Mouse (Mus musculus): ENCODE results near the gene Dlgap1. TPM values are rescaled to one million over a fixed set of nuclear protein-coding genes. Genes with fewer than 3 reads are reported as not detected.
"Not testable (repeated sequence)": the region's sequence is repeated elsewhere in the genome, so short reads cannot be mapped to it uniquely, and the experiment has no call there.

Gene Dlgap1
- polyA plus RNA-seq, 1 experiment from 2014 or later: 3.5 TPM

DNA sequence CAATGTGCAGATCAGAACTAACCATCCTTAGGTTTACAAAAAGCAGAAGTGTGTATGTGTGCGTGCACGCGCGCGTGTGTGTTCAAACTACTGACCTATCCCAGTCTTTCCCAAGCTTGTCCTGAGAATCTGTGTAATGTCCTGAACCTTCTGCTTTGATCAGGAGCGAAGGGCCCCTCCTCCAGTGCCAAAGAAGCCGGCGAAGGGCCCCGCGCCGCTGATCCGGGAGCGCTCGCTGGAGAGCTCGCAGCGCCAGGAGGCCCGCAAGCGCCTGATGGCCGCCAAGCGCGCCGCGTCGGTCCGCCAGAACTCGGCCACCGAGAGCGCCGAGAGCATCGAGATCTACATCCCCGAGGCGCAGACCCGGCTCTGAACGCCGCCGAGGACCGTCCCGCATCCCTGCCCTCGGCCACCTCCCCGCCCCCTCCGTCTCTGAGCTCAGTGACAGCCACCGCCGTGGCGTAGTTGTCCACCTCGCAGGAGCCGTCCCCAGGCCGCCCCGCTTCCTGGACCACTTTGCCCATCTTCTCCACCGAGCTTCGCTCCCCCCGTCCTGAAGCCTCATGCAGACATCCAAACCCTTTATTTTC lies 849.1 kb downstream of the Dlgap1 start:
- H3K36me3 ChIP-seq: no peaks in the 10 kb centered on the region
- peak overlapping the region; percentile 54 for H3K4me3 ChIP-seq (replicated peaks)
- H3K9me3 ChIP-seq: no peaks in the 10 kb centered on the region
- no peak overlapping the region for H3K27ac ChIP-seq
- H3K4me2 ChIP-seq: peak overlapping the region; percentile 91
- peaks cover 40% of the 10 kb centered on the region for H3K27me3 ChIP-seq
- H3K4me1 ChIP-seq (replicated peaks): no peaks in the 10 kb centered on the region; the same call in 1 of the 2 replicates
- no peak for ATAC-seq (ENCODE audit: insufficient number of reproducible peaks, insufficient read depth, low FRiP score, low TSS enrichment, low read depth)
- peak overlapping the region; percentile 69 for H3K9ac ChIP-seq (replicated peaks)
- 2% methylated on average over 50 of the region's 51 CpGs for WGBS

GRCm38 (mm10) chr17:70823083-70823482 lies 854.2 kb downstream of the Dlgap1 start:
- WGBS: 86% methylated on average over 8 of the region's 8 CpGs
- Histone ChIP-seq H3K27me3 (peaks cover 18% of the 10 kb centered on the region), H3K4me1 (replicated peaks) (no peaks in the 10 kb centered on the region; the same call in 1 of the 2 replicates), H3K4me3 (replicated peaks) (no peak overlapping the region), H3K27ac (no peak overlapping the region), H3K9ac (replicated peaks) (no peak overlapping the region), H3K9me3 (no peaks in the 10 kb centered on the region), H3K36me3 (no peaks in the 10 kb centered on the region), H3K4me2 (no peak overlapping the region)
- ATAC-seq (ENCODE audit: insufficient number of reproducible peaks, insufficient read depth, low FRiP score, low TSS enrichment, low read depth): no peak

DNA sequence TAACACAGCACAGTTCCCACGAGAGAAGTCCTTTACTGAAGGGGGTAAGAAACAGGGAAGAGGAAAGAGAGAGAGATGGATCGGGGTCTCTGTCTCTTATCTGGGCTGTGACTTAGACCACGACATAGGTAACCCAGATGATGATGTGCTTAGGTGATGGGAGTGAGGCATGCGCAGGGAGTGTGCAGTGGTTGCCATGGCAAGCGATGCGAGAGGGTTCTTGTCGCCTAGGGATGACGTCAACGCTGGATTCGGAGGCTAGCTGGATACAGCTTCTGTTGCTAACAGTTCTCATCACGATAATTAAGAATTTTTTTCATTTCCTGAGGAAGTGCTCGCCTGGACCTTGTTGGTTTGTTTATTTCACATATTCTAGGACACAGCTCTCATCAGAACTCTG lies 857.4 kb downstream of the Dlgap1 start:
- no peak for ATAC-seq (ENCODE audit: insufficient number of reproducible peaks, insufficient read depth, low FRiP score, low TSS enrichment, low read depth)
- Histone ChIP-seq H3K27me3 (no peaks in the 10 kb centered on the region), H3K27ac (no peak overlapping the region), H3K36me3 (no peaks in the 10 kb centered on the region), H3K9me3 (no peaks in the 10 kb centered on the region), H3K4me2 (no peak overlapping the region), H3K4me1 (replicated peaks) (no peaks in the 10 kb centered on the region), H3K4me3 (replicated peaks) (no peak overlapping the region), H3K9ac (replicated peaks) (no peak overlapping the region)
- 83% methylated on average over 12 of the region's 12 CpGs for WGBS

- not testable (repeated sequence) for H3K4me2 ChIP-seq; ATAC-seq (ENCODE audit: insufficient number of reproducible peaks, insufficient read depth, low FRiP score, low TSS enrichment, low read depth); H3K9ac ChIP-seq (replicated peaks); H3K4me3 ChIP-seq (replicated peaks); H3K9me3 ChIP-seq; H3K27ac ChIP-seq; H3K27me3 ChIP-seq; H3K4me1 ChIP-seq (replicated peaks); H3K36me3 ChIP-seq
- 85% methylated on average over 11 of the region's 11 CpGs for WGBS
Observed at GRCm38 (mm10) chr17:70827463-70828179, 858.7 kb downstream of the Dlgap1 start.

GRCm38 (mm10) chr17:70828180-70828528 lies 859.3 kb downstream of the Dlgap1 start:
- Histone ChIP-seq H3K27me3 (0 out of 2 replicates have a peak, but pooled peaks cover 5% of the 10 kb centered on the region), H3K9ac (replicated peaks) (no peak overlapping the region), H3K4me2 (no peak overlapping the region), H3K4me1 (replicated peaks) (no peaks in the 10 kb centered on the region), H3K9me3 (no peaks in the 10 kb centered on the region), H3K27ac (no peak overlapping the region), H3K36me3 (no peaks in the 10 kb centered on the region), H3K4me3 (replicated peaks) (no peak overlapping the region)
- no peak for ATAC-seq (ENCODE audit: insufficient number of reproducible peaks, insufficient read depth, low FRiP score, low TSS enrichment, low read depth)
- 76% methylated on average over 4 of the region's 4 CpGs for WGBS

DNA sequence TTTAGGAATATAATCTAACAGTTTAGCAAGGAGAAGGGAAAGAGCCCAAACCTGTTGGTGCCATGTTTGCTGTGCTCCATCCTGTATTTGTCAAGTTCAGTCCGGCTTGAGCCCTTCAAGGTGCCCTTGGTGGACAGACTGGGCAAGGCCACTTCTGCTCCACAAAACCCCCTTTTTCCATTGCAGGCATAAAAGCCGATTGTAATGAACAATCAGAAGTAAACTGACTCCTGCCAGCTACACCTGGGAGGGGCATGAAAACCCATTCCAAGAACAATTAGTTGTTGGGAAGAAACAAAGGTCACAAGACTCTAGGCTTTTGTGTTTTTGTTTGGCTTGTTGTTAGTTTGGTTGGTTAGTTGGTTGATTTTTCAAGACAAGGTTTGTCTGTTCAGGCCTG lies 859.7 kb downstream of the Dlgap1 start:
- peaks cover 9% of the 10 kb centered on the region; the same call in 1 of the 2 replicates for H3K27me3 ChIP-seq
- H3K4me1 ChIP-seq (replicated peaks): no peaks in the 10 kb centered on the region
- no peaks in the 10 kb centered on the region for H3K36me3 ChIP-seq
- no peak overlapping the region for H3K4me3 ChIP-seq (replicated peaks)
- H3K9ac ChIP-seq (replicated peaks): no peak overlapping the region
- 86% methylated on average over 2 of the region's 2 CpGs for WGBS
- no peak overlapping the region for H3K27ac ChIP-seq
- no peak for ATAC-seq (ENCODE audit: insufficient number of reproducible peaks, insufficient read depth, low FRiP score, low TSS enrichment, low read depth)
- no peaks in the 10 kb centered on the region for H3K9me3 ChIP-seq
- no peak overlapping the region for H3K4me2 ChIP-seq

DNA sequence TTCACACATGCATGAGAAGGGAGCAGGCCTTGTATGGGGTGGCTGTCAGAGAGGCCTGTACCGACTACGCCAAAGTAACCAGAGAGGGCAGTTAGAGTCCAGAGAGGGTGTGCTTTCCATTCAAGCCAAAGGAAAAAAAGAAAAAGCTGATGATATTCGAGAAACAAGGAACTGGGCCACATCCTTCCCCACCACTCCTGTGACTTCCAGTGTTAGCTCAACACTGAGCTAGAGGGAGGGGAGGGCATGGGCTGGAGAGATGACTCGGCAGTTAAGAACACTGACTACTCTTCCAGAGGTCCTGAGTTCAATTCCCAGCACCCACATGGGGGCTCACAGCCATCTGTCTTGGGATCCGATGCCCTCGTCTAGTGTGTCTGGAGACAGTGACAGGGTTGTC lies 860.3 kb downstream of the Dlgap1 start:
- H3K4me2 ChIP-seq: no peak overlapping the region
- H3K4me3 ChIP-seq (replicated peaks): no peak overlapping the region
- H3K36me3 ChIP-seq: no peaks in the 10 kb centered on the region
- WGBS: 84% methylated on average over 6 of the region's 6 CpGs
- no peak overlapping the region for H3K9ac ChIP-seq (replicated peaks)
- no peak overlapping the region for H3K27ac ChIP-seq
- H3K4me1 ChIP-seq (replicated peaks): peaks cover 2% of the 10 kb centered on the region
- no peak for ATAC-seq (ENCODE audit: insufficient number of reproducible peaks, insufficient read depth, low FRiP score, low TSS enrichment, low read depth)
- peaks cover 11% of the 10 kb centered on the region; the same call in 1 of the 2 replicates for H3K27me3 ChIP-seq
- no peaks in the 10 kb centered on the region for H3K9me3 ChIP-seq

GRCm38 (mm10) chr17:70829943-70830715 lies 861.3 kb downstream of the Dlgap1 start:
- no peak overlapping the region for H3K4me2 ChIP-seq
- 83% methylated on average over 23 of the region's 23 CpGs for WGBS
- no peak; the same call in 1 of the 2 replicates for ATAC-seq (ENCODE audit: insufficient number of reproducible peaks, insufficient read depth, low FRiP score, low TSS enrichment, low read depth)
- no peaks in the 10 kb centered on the region for H3K36me3 ChIP-seq
- no peaks in the 10 kb centered on the region for H3K9me3 ChIP-seq
- H3K27me3 ChIP-seq: peaks cover 15% of the 10 kb centered on the region
- H3K27ac ChIP-seq: no peak overlapping the region
- H3K4me1 ChIP-seq (replicated peaks): peaks cover 11% of the 10 kb centered on the region
- H3K9ac ChIP-seq (replicated peaks): no peak overlapping the region
- H3K4me3 ChIP-seq (replicated peaks): no peak overlapping the region

GRCm38 (mm10) chr17:70831591-70831990 lies 862.7 kb downstream of the Dlgap1 start:
- WGBS: 60% methylated on average over 4 of the region's 4 CpGs
- Histone ChIP-seq H3K4me2 (no peak overlapping the region), H3K36me3 (peaks cover 3% of the 10 kb centered on the region), H3K4me1 (replicated peaks) (peaks cover 15% of the 10 kb centered on the region), H3K27ac (no peak overlapping the region), H3K4me3 (replicated peaks) (no peak overlapping the region), H3K27me3 (peaks cover 19% of the 10 kb centered on the region), H3K9ac (replicated peaks) (no peak overlapping the region), H3K9me3 (no peaks in the 10 kb centered on the region)
- ATAC-seq (ENCODE audit: insufficient number of reproducible peaks, insufficient read depth, low FRiP score, low TSS enrichment, low read depth): no peak

- ATAC-seq (ENCODE audit: insufficient number of reproducible peaks, insufficient read depth, low FRiP score, low TSS enrichment, low read depth): no peak
Observed at GRCm38 (mm10) chr17:70832544-70832943, 863.7 kb downstream of the Dlgap1 start.

DNA sequence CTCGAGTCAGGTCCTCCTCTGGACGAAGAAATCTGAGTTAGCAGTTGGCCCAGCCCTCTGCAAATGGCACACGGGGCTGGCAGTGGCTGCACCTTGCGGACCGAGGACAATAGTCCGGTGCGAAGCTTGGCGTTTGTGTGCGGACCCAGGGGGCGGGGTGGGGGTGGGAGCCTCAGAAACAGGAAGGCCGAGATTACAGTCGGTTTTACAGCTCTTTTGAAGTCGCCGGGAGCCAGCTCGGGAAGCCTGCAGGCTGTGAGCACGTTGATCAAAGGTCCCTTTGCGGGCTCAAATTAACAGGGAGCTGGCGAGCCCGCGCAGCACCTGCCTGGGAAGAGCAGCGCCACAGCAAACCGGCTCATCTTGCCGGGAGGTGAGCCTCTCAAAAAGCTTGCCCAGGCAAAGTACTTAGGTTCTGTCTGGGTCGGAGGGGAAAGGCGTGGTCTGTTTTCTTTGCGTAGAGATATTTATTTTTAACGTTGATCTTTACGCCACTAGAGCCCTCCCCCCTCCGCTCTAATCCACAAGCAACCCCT lies 865.6 kb downstream of the Dlgap1 start:
- H3K4me1 ChIP-seq (replicated peaks): peaks cover 22% of the 10 kb centered on the region
- no peak overlapping the region for H3K27ac ChIP-seq
- ATAC-seq (ENCODE audit: insufficient number of reproducible peaks, insufficient read depth, low FRiP score, low TSS enrichment, low read depth): no peak
- under 1% methylated on average over 29 of the region's 29 CpGs for WGBS
- H3K9me3 ChIP-seq: no peaks in the 10 kb centered on the region
- H3K27me3 ChIP-seq: peaks cover 22% of the 10 kb centered on the region
- H3K4me3 ChIP-seq (replicated peaks): peak overlapping the region; percentile 40
- peaks cover 21% of the 10 kb centered on the region for H3K36me3 ChIP-seq
- peak overlapping the region; percentile 74 for H3K4me2 ChIP-seq
- no peak overlapping the region; the same call in 1 of the 2 replicates for H3K9ac ChIP-seq (replicated peaks)

More at GRCm38 (mm10) chr17:70832544-70832943, 863.7 kb downstream of the Dlgap1 start:
- peaks cover 15% of the 10 kb centered on the region for H3K4me1 ChIP-seq (replicated peaks)
- H3K4me2 ChIP-seq: no peak overlapping the region
- no peak overlapping the region for H3K27ac ChIP-seq
- no peaks in the 10 kb centered on the region for H3K9me3 ChIP-seq
- H3K9ac ChIP-seq (replicated peaks): no peak overlapping the region
- H3K27me3 ChIP-seq: peaks cover 22% of the 10 kb centered on the region
- H3K4me3 ChIP-seq (replicated peaks): no peak overlapping the region
- WGBS: 89% methylated on average over 9 of the region's 9 CpGs
- H3K36me3 ChIP-seq: peaks cover 6% of the 10 kb centered on the region

Data from limb, embryonic 12.5 days (tissue).